Mouse (Mus musculus): Measurements from ENCODE around the gene 9030624G23Rik. TPM values are rescaled to one million over a fixed set of nuclear protein-coding genes. Genes with fewer than 3 reads are reported as not detected.
A peak's percentile ranks its signal among the peaks of the same experiment; 100 is the strongest.
"Not testable (repeated sequence)": the region's sequence is repeated elsewhere in the genome, so short reads cannot be mapped to it uniquely, and the experiment has no call there.

The 9030624G23Rik gene
- polyA plus RNA-seq (2011; ENCODE audit: insufficient read length, low read depth, missing spikeins), result 0.70 and 1.3 TPM in 2 replicates

- TF ChIP-seq POLR2A (IDR thresholded peaks at IDR 0.05; ENCODE audit: low read depth, low read length), result peak; percentile 33; the same call in 1 of the 2 replicates
- peak within 1 kb of the TSS; percentile 61 for H3K4me3 ChIP-seq (ENCODE audit: insufficient read depth, low read length)
- not testable (repeated sequence) for H3K27ac ChIP-seq (ENCODE audit: insufficient read depth, low read length); H3K4me1 ChIP-seq (ENCODE audit: control insufficient read depth, insufficient read depth, low read length)
Observed at GRCm38 (mm10) chr12:24097108-24097520, at the start of gene 9030624G23Rik. 9030624G23Rik (minus strand) TSS chr12:24097246.

- H3K4me1 ChIP-seq (ENCODE audit: control insufficient read depth, insufficient read depth, low read length); H3K27ac ChIP-seq (ENCODE audit: insufficient read depth, low read length); H3K4me3 ChIP-seq (ENCODE audit: insufficient read depth, low read length): not testable (repeated sequence)
Observed at GRCm38 (mm10) chr12:24083096-24083495, 13.9 kb downstream of the 9030624G23Rik start.

Data from embryonic fibroblast, embryonic 13.5 days (primary cell).